Mouse (Mus musculus) yolk sac, embryonic 10.5 days (tissue): ENCODE data around the gene Ankrd33b.

Source experiments
- DNase-seq: peaks from one replicate; pipeline ENCODE4 v3.0.0-alpha.2; 2017; ENCODE audit warnings: low spot score

The Ankrd33b gene

GRCm38 (mm10) chr15:31338656-31339291, 28.8 kb downstream of the Ankrd33b start:
- DNase-seq: peak; percentile 88

DNA sequence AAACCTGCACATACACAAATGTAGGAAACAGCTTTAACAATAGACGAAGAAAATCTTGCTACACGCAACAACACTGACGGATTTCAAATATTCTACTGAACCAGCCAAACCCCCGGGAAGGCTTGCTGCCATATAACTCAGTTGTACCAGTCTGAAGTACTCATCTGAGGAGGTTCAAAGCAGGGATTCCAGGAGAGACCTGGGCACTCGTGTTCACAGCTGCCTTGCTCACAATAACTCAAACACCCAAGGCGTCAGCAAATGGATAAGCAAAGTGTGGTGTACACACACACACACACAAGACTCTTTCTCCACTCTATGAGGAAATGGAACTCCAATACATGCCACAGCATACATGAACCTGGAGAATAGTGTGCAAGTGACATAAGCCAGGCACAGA, 29.5 kb downstream of the Ankrd33b start:
- no peak for DNase-seq

- DNase-seq: no peak
Measured at GRCm38 (mm10) chr15:31337192-31337741, 30.3 kb downstream of the Ankrd33b start.

DNA sequence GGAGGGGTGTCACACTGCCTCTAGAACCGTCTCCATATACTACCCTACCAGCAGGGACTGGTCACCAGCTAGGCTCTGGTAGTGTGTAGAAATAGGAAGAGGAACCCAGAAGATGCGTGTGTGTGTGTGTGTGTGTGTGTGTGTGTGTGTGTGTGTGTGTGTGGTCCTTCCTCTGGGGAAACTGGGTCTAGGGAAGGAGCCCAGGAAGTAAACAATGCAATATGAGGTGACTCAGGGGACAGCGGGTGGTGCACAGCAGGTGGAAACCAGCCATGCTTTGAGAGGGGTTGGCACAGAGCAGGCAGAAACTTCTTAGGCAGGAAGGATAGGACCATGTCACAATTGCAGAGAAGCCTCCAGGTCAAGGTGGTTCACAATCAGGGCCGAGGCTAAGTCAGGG, 30.8 kb downstream of the Ankrd33b start:
- DNase-seq: no peak

DNA sequence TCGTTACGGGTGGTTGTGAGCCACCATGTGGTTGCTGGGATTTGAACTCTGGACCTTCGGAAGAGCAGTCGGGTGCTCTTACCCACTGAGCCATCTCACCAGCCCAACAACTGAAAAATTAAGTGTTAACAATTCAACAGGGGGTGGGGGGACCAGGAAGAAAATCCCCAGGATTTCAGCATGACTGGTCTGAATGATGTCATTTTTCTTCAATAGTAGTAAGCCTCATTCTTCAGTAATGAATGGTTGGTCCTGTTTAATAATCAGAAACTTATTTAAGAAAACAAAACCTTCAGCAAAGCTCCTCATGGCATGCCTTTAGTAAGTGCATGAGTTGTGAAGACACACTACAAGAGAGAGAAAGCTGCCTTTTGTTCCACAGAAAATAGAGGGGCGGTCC, 32.7 kb downstream of the Ankrd33b start:
- DNase-seq: no peak

DNA sequence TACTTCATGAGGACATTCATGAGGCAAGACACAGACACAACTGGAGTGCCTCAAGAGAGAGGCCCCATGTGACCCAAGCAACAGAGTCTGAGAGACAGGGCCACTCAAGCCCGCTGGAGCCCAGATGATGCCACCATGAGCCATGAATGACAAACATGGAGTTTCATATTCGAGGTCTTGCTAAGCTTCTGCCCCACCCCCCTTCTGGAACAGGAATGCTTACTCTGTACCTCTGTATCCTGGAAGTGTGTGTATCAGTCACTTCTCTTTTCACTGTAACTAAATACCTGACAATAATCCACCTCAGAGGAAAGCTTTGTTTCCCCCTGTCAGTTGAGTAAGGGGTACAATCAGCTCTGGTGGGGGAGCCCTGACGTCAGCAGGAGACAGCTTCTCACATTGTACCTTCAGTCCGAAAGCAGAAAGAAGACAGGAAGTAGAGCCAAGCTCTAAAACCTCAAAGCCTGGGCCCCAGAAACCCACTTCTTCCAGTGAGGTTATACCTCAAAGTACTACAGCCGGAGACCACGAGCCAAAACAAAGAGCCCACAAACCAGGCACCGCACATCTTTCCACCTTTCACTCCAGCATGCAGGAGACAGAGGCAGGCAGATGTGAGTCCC, 34.9 kb downstream of the Ankrd33b start:
- DNase-seq: no peak

DNA sequence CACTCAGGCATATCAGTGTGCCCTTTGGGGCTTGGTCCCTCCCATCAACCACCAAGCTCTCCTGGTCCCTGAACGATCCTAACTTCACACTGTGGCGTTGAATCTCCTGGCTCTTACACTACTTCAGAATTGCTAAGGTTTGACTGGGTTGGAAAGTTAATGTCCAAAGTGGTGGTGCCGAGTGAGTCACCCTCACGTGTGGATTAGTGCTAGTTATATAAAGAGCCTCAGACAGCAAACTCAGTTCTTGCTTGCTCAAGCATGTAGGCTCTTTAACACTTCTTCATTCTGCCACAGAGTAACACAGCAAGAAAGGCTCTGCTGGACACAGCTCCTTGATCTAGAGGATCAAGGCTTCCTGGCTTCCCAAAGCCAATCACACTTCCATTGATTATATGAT, 35.8 kb downstream of the Ankrd33b start:
- no peak for DNase-seq

DNA sequence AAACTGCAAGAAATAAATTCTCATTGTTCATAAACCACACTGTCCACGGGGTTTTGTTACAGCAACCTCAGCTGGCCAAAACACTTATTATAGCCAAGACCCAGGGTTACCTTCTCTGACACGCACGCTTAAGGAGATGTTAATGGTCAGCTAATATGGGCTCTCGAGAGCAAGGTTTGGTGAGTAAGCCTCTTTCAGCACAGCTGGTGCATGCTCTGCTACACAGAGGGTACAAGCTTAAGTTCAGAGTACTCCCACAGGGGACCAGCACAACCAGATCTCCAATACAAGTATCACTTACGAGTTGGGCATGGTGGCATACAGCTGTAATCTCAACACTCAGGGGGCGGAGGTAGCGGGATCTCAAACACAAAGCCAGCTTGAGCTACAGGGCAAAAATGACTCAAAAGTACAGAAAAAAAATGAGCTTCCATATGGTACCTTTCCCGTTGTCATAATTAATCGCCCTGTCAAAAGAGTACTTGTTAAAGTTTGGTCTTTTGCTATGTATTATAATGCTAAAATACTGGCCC, 39.4 kb downstream of the Ankrd33b start:
- DNase-seq: no peak

GRCm38 (mm10) chr15:31325660-31326354, 41.7 kb downstream of the Ankrd33b start:
- DNase-seq: no peak

DNA sequence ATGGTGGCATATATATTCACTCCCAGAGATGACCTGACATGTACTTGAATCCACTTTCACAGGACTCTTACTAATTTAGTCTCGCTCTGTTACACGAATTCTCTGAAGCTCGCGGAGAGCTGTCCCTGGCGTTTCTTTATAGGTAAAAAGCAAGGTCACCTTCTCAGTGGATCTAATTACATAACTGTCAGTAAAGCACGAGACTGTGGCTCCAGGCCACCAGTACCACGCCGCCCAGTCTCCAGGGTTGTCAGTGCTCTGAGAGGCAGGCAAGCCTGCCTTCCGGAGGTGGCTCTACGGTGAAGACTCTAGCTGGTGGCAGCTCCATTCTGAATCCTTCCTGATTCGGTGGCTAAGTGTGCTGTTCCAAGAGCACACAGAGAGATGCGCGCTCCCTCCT, 43.0 kb downstream of the Ankrd33b start:
- no peak for DNase-seq

- DNase-seq: no peak
Measured at GRCm38 (mm10) chr15:31323684-31324083, 43.8 kb downstream of the Ankrd33b start.

- no peak for DNase-seq
Measured at GRCm38 (mm10) chr15:31320598-31321377, 46.7 kb downstream of the Ankrd33b start.

DNA sequence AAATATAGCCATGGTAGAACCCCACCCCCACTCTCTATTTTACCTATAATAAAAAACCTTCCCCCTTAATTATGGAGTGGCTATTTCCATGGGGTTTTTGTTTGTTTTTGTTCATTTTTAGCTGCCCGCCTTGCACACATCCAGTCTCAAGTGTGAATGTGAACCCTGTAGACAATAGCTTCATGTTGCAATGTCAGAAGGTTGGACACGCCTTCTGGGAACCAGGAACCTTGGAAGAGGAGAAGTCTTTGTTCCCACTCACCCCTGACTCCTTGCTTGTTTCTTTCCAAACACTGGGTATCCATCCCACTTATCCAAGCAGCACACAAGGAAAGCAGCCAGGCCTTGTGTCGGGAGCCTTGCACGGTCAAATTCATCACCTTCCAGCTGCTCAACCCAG, 48.5 kb downstream of the Ankrd33b start:
- DNase-seq: no peak

DNA sequence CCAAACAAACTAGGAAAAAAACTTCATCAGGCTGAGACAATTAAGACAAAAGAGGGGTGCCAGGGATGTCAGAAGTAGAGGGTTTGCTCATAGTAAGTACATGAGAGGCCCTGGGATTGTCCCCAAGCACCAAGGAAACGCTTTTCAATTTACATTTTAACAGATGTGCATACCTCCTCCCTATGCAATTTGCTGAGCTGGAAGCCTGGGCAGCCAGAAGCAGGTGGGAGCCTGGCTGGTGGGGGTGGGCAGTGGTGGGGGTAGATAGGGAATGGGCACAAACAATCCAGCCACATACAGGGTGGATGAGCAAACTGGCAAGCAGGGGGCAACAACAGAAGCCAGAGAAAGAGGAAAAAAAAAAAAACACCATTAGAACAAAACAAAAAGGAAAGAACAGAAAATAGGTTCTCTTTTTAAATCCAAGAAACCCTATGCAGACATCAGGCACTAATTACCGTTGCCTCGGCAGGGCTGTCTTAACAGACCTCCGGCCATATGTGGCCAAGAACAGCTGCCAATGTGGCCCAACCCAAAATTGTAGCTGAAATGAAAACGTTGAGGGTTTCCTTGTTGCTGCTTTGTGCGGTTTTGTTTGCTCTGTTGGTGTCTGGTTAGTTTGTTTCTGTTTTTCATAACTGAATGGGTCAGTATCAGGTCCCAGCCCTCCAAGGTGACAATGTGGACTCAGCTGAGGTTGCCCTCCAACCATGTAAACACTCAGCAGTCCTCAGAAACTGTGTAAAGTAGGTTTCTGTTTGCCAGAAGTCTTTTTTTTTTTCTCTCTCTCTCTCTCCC, 49.2 kb downstream of the Ankrd33b start:
- no peak for DNase-seq

- DNase-seq: no peak
Measured at GRCm38 (mm10) chr15:31317056-31317805, 50.3 kb downstream of the Ankrd33b start.

- peak; percentile 67 for DNase-seq
Measured at GRCm38 (mm10) chr15:31315630-31316231, 51.8 kb downstream of the Ankrd33b start.

DNA sequence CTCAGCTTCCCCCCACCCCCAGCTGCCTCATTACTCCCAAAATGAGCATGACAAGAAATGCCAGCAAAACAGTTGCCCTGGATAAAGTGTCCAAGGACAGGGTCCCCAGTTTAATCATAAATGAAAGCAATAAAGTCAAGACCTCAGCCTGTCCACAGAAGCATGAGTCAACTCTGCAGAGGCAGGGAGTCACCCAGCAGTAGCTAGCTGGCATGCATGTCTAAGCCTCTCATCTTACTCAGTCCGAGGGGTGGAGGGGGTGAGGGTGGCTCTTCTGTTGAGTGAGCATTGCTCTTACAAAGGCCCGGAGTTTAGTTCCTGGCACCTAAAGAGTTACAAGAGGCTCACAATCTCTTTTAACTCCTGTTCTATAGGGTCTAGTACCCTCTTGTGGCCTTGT, 55.5 kb downstream of the Ankrd33b start:
- DNase-seq: no peak

- no peak for DNase-seq
Measured at GRCm38 (mm10) chr15:31309526-31309925, 58.0 kb downstream of the Ankrd33b start.

- no peak for DNase-seq
Measured at GRCm38 (mm10) chr15:31306726-31307125, 60.8 kb downstream of the Ankrd33b start.

DNA sequence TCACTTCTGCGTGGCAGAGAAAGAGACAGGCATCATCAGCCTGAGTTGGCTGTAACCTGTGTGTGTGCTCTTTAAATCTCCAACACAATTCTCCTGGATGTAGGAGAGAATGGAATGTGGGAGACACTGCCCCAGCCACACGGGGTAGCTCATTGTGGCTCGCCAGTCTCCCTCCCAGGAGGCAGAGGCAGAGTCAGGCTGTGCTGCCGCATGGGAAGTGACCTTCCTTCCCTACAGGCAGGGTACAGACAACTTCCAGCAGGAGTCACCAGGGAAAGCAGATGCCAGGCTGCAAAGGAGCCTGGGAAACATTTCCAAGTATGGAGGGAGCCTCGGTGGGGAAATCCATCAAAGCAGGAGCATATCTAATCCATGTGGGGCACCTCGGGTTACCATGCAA, 62.3 kb downstream of the Ankrd33b start:
- no peak for DNase-seq
